Mouse (Mus musculus): ENCODE measurements at regions not wholly inside any gene's neighbourhood (a gene's known extent, or its start where the extent isn't known, plus 50 kb on each side); places are given as distances from the start of the nearest gene placed in this dataset.
"Not testable (repeated sequence)": the region's sequence is repeated elsewhere in the genome, so short reads cannot be mapped to it uniquely, and the experiment has no call there.

- Histone ChIP-seq H3K36me3 (no peaks in the 10 kb centered on the region), H3K4me2 (replicated peaks) (no peak overlapping the region), H3K4me1 (no peaks in the 10 kb centered on the region), H3K4me3 (no peak overlapping the region), H3K9me3 (no peaks in the 10 kb centered on the region), H3K9ac (replicated peaks) (no peak overlapping the region), H3K27ac (replicated peaks) (no peak overlapping the region), H3K27me3 (no peaks in the 10 kb centered on the region)
- no peak for ATAC-seq (replicated peaks)
- 81% methylated on average over 12 of the region's 12 CpGs for WGBS
Observed at GRCm38 (mm10) chr2:17946047-17946446, 50.7 kb downstream of the H2al2a start.

DNA sequence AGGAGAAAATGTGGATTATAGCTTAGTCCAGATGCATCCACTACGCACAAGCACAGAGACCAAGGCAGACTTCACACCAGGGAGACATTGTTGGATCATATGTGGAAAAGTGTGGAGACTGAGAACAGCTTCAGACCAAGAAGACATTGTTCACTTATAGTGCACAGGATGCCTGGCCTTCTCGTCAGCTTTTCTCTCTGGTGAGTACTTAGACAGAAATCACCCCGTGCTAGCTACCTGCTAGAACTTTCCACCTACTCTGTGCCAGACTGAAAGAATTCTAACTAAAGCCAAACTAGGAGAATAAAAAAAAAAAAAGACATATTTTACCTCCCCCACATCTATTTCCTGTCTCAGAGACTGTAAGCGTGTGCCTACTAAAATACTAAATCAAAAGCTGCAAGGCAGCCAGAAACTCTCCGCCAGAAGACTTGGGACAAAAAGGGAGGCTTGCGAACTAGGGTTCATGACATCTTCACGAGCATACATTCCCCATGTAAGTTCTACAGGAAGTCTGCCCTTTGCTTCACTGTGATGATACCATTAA, 51.3 kb downstream of the H2al2a start:
- Histone ChIP-seq H3K4me1 (no peaks in the 10 kb centered on the region), H3K9ac (replicated peaks) (no peak overlapping the region), H3K27ac (replicated peaks) (no peak overlapping the region), H3K4me3 (no peak overlapping the region), H3K36me3 (no peaks in the 10 kb centered on the region), H3K9me3 (no peaks in the 10 kb centered on the region), H3K27me3 (no peaks in the 10 kb centered on the region), H3K4me2 (replicated peaks) (no peak overlapping the region)
- no peak for ATAC-seq (replicated peaks)
- WGBS = 87% methylated on average over 7 of the region's 7 CpGs

DNA sequence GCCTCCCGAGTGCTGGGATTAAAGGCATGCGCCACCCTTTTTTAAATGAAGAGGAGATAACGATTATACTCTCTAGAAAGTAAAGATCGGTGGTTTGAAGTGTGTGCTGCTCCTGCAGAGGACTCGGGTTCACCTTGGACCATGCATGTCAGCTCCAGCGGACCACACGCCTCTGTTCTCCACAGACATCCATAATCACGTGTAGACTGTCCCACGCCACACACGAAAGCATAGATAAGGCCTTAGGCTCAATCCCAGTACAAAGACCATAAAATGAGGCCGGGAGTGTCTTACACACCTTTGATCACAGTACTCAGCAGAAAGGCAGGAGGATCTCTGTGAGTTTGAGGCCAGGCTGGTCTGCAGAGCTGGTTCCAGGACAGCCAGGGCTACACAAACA, 53.3 kb downstream of the H2al2a start:
- H3K36me3 ChIP-seq = no peaks in the 10 kb centered on the region
- H3K4me2 ChIP-seq (replicated peaks) = no peak overlapping the region
- H3K4me3 ChIP-seq = no peak overlapping the region
- no peak for ATAC-seq (replicated peaks)
- H3K27me3 ChIP-seq = no peaks in the 10 kb centered on the region
- WGBS = 93% methylated on average over 11 of the region's 11 CpGs
- no peaks in the 10 kb centered on the region for H3K9me3 ChIP-seq
- 0 out of 2 replicates have a peak, but pooled peaks cover 5% of the 10 kb centered on the region for H3K4me1 ChIP-seq
- no peak overlapping the region for H3K9ac ChIP-seq (replicated peaks)
- H3K27ac ChIP-seq (replicated peaks) = no peak overlapping the region

DNA sequence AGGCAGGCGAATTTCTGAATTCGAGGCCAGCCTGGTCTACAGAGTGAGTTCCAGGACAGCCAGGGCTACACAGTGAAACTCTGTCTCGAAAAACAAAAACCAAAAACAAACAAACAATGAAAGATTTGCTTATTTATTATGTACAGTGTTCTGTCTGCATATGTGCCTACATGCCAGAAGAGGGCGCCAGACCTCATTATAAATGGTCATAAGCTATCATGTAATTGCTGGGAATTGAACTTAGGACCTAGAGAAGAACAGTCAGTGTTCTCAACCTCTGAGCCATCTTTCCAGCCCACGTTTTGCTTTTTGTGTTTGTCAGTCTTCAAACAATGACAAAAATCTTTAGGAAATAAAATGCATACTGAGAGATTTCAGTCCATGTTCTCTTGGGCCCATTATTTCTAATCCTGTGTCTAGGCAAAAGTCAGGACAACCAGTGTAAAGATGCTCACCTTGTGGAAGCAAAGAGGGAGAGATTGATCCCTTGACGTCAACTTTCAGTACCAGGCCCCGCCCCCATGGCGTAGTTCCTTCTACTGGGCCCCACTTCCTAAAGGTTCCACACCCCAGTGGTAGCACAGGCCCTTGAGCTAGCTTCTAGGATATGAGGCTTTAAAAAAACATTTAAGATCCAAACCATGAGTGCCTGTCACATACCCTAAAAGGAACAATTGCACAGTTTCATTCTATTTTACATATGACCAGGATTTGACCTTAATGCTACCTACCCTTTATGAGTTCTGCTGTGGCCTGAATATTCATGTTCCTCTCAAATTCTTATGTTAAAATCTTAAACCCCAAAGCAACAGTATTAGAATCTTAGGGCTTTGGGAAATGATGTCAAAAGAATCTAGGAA, 54.0 kb downstream of the H2al2a start:
- H3K27ac ChIP-seq (replicated peaks) = no peak overlapping the region
- H3K4me2 ChIP-seq (replicated peaks) = no peak overlapping the region
- no peaks in the 10 kb centered on the region for H3K36me3 ChIP-seq
- no peaks in the 10 kb centered on the region for H3K27me3 ChIP-seq
- ATAC-seq (replicated peaks) = no peak
- H3K9ac ChIP-seq (replicated peaks) = no peak overlapping the region
- 85% methylated on average over 8 of the region's 8 CpGs for WGBS
- H3K4me3 ChIP-seq = no peak overlapping the region
- no peaks in the 10 kb centered on the region for H3K9me3 ChIP-seq
- H3K4me1 ChIP-seq = 0 out of 2 replicates have a peak, but pooled peaks cover 5% of the 10 kb centered on the region

GRCm38 (mm10) chr2:17941921-17942320, 54.8 kb downstream of the H2al2a start:
- no peak for ATAC-seq (replicated peaks)
- Histone ChIP-seq H3K27ac (replicated peaks) (no peak overlapping the region), H3K9ac (replicated peaks) (no peak overlapping the region), H3K9me3 (no peaks in the 10 kb centered on the region), H3K4me2 (replicated peaks) (no peak overlapping the region), H3K4me3 (no peak overlapping the region), H3K36me3 (no peaks in the 10 kb centered on the region), H3K27me3 (no peaks in the 10 kb centered on the region), H3K4me1 (0 out of 2 replicates have a peak, but pooled peaks cover 5% of the 10 kb centered on the region)
- WGBS = 95% methylated on average over 6 of the region's 6 CpGs

- H3K4me3 ChIP-seq; H3K27me3 ChIP-seq; H3K27ac ChIP-seq (replicated peaks); H3K36me3 ChIP-seq; H3K4me1 ChIP-seq; H3K9ac ChIP-seq (replicated peaks); H3K4me2 ChIP-seq (replicated peaks); H3K9me3 ChIP-seq: not testable (repeated sequence)
- 76% methylated on average over 15 of the region's 16 CpGs for WGBS
- ATAC-seq (replicated peaks) = peak; percentile 51; the same call in 1 of the 2 replicates
Observed at GRCm38 (mm10) chr2:17939857-17940848, 56.6 kb downstream of the H2al2a start.

GRCm38 (mm10) chr2:17939183-17939856, 57.4 kb downstream of the H2al2a start:
- WGBS = 32% methylated on average over 4 of the region's 4 CpGs
- no peak overlapping the region for H3K9ac ChIP-seq (replicated peaks)
- 0 out of 2 replicates have a peak, but pooled peaks cover 5% of the 10 kb centered on the region for H3K4me1 ChIP-seq
- H3K9me3 ChIP-seq = no peaks in the 10 kb centered on the region
- no peak overlapping the region for H3K27ac ChIP-seq (replicated peaks)
- ATAC-seq (replicated peaks) = 0 out of 2 replicates have a peak, but pooled peaks have one; percentile 6
- no peaks in the 10 kb centered on the region for H3K27me3 ChIP-seq
- no peaks in the 10 kb centered on the region for H3K36me3 ChIP-seq
- no peak overlapping the region for H3K4me3 ChIP-seq
- H3K4me2 ChIP-seq (replicated peaks) = no peak overlapping the region

DNA sequence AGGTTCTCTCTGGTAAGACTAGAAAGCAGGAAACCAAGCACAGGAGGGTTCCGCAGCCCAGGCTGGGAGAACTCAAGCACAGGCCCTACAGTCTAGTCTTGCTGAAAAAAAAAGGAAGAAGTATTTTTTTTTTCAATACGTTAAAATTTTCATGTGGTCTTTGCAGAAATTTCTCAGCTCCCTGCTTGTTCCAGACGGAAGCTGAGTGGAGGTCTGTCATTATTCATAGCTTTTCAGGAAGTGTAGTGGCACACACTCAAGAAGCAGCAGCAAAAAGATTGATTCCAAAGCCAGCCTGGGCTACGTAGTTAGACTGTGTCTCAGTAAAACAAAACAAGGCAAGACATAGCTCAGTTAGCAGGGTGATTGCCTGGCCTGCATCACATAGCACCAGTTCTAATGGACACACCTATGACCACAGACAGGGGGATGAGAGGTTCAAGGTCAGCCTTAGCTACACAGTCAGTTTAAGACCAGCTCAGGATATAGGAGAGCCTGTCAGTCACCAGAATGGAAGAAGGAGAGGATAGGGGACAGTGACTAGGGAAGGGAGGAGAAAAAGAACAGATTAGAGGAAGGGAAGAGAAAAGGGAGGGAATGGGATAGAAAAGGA, 60.1 kb downstream of the H2al2a start:
- no peaks in the 10 kb centered on the region for H3K9me3 ChIP-seq
- 87% methylated on average over 4 of the region's 4 CpGs for WGBS

DNA sequence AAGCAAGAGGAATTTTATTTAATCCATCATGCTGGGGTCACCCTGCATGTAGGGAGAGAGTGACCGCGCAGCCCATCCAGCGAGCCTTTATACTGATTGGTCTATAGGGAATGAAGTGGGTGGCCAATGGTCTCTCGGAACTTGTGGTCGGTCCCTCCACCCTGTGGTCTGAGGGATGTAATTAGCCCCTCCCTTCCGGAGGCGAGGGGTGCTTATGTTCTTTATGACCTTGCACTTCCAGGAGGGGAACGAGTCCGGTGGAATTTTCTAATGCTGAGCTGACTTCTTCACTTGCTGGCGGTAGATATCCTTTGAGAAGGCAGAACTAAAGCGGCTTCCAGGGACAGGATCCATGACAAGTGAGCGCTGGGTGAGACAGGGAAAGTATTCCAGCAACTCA, 60.8 kb downstream of the H2al2a start:
- Histone ChIP-seq H3K27ac (replicated peaks) (no peak overlapping the region), H3K27me3 (no peaks in the 10 kb centered on the region), H3K36me3 (no peaks in the 10 kb centered on the region), H3K4me3 (no peak overlapping the region), H3K4me2 (replicated peaks) (no peak overlapping the region), H3K9ac (replicated peaks) (no peak overlapping the region), H3K9me3 (no peaks in the 10 kb centered on the region), H3K4me1 (peaks cover 19% of the 10 kb centered on the region)
- 93% methylated on average over 12 of the region's 12 CpGs for WGBS
- ATAC-seq (replicated peaks) = no peak

More for the DNA sequence above, 60.1 kb downstream of the H2al2a start:
- Histone ChIP-seq H3K36me3 (no peaks in the 10 kb centered on the region), H3K4me3 (no peak overlapping the region), H3K9ac (replicated peaks) (no peak overlapping the region), H3K27me3 (no peaks in the 10 kb centered on the region), H3K4me1 (peaks cover 19% of the 10 kb centered on the region), H3K27ac (replicated peaks) (no peak overlapping the region), H3K4me2 (replicated peaks) (no peak overlapping the region)
- ATAC-seq (replicated peaks) = no peak

- no peaks in the 10 kb centered on the region for H3K27me3 ChIP-seq
- peaks cover 19% of the 10 kb centered on the region for H3K4me1 ChIP-seq
- WGBS = 95% methylated on average over 6 of the region's 6 CpGs
- no peaks in the 10 kb centered on the region for H3K9me3 ChIP-seq
- H3K4me2 ChIP-seq (replicated peaks) = no peak overlapping the region
- no peak for ATAC-seq (replicated peaks)
- H3K4me3 ChIP-seq = no peak overlapping the region
- H3K36me3 ChIP-seq = no peaks in the 10 kb centered on the region
- no peak overlapping the region for H3K9ac ChIP-seq (replicated peaks)
- no peak overlapping the region for H3K27ac ChIP-seq (replicated peaks)
Observed at GRCm38 (mm10) chr2:17935466-17935865, 61.3 kb downstream of the H2al2a start.

- peaks cover 18% of the 10 kb centered on the region for H3K4me1 ChIP-seq
- H3K27me3 ChIP-seq = no peaks in the 10 kb centered on the region
- H3K36me3 ChIP-seq = no peaks in the 10 kb centered on the region
- no peak for ATAC-seq (replicated peaks)
- WGBS = 96% methylated on average over 10 of the region's 10 CpGs
- H3K9ac ChIP-seq (replicated peaks) = no peak overlapping the region
- no peaks in the 10 kb centered on the region for H3K9me3 ChIP-seq
- H3K4me3 ChIP-seq = no peak overlapping the region
- H3K27ac ChIP-seq (replicated peaks) = no peak overlapping the region
- no peak overlapping the region for H3K4me2 ChIP-seq (replicated peaks)
Observed at GRCm38 (mm10) chr2:17934610-17935009, 62.1 kb downstream of the H2al2a start.

All from forebrain, embryonic 15.5 days (tissue).